Mouse (Mus musculus) limb, embryonic 13.5 days (tissue): Measurements from ENCODE around the gene Psmb5. TPM values are rescaled to one million over a fixed set of nuclear protein-coding genes. Genes with fewer than 3 reads are reported as not detected.

ENCODE experiments used
- ATAC-seq: fragments of 200-750 bp; cut with Nextera tagmentation; 2 replicates; pipeline ENCODE4 v1.8.0; 2017; ENCODE audit warnings: low read depth, moderate number of reproducible peaks, moderate TSS enrichment; ENCODE audit not compliant: low FRiP score
- H3K27ac ChIP-seq: fragments of 300-500 bp; sonication (generic); 2 replicates; pipeline ENCODE4 v1.5.1; 2015; ENCODE audit warnings: inconsistent platforms, mild to moderate bottlenecking, moderate library complexity
- H3K27me3 ChIP-seq: fragments of 300-500 bp; sonication (generic); 2 replicates; pipeline ENCODE4 v1.6.1; 2015; ENCODE audit warnings: mild to moderate bottlenecking, inconsistent platforms
- H3K36me3 ChIP-seq: fragments of 300-500 bp; sonication (generic); 2 replicates; pipeline ENCODE4 v1.6.1; 2015; ENCODE audit warnings: inconsistent platforms, mild to moderate bottlenecking, moderate library complexity
- H3K4me1 ChIP-seq: fragments of 300-500 bp; sonication (generic); 2 replicates; pipeline ENCODE4 v1.6.1; 2015; ENCODE audit warnings: inconsistent platforms
- H3K4me2 ChIP-seq: fragments of 300-500 bp; sonication (generic); replicated peaks from 2 replicates; pipeline ENCODE4 v1.6.1; 2015; ENCODE audit warnings: inconsistent platforms, mild to moderate bottlenecking, moderate library complexity
- H3K4me3 ChIP-seq: fragments of 300-500 bp; sonication (generic); 2 replicates; pipeline ENCODE4 v1.5.1; 2015; ENCODE audit warnings: moderate library complexity, mild to moderate bottlenecking, inconsistent platforms
- H3K9ac ChIP-seq: fragments of 300-500 bp; sonication (generic); 2 replicates; pipeline ENCODE4 v1.6.1; 2015; ENCODE audit warnings: mild to moderate bottlenecking, inconsistent platforms
- H3K9me3 ChIP-seq: fragments of 300-500 bp; sonication (generic); 2 replicates; pipeline ENCODE4 v1.6.1; 2016; ENCODE audit warnings: inconsistent platforms
- WGBS: fragments of 180-500 bp; shearing (Covaris S2); methylation state at CpG from one replicate; pipeline ENCODE4 v1.1.7; 2015; 5-methylcytosine and 5-hydroxymethylcytosine counted together
- polyA plus RNA-seq: library from polyadenylated mRNA; unstranded; fragments of >200 nt; fragmentation: Nextera tagmentation; extraction: Ambion mirVana; gene quantifications from 2 replicates; pipeline ENCODE4 v1.2.1, GENCODE M21; 2015

Gene Psmb5
- polyA plus RNA-seq, 1 experiment from 2014 or later = 394 TPM

DNA sequence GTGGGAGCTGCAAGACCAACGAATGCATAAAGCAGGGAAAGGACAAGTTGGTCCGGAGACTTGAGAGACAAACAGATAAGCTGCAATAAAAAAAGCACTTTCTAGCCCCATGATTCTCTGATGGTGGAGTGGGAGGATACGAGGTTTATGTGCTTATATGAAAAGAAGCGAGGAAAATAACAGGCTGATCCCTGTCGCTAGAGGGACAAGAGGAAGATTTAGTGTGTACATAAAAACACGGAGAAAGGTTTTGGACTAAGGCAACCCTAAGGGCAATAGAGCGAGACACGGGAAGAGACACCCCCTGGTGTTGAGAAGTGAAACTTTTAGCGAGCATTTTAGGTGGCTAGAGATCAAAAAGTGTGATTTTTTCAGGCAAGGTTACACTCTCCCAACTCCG, 39.8 kb downstream of the Psmb5 start:
- under 1% methylated on average over 10 of the region's 10 CpGs for WGBS
- H3K4me2 ChIP-seq = peak overlapping the region; percentile 91

DNA sequence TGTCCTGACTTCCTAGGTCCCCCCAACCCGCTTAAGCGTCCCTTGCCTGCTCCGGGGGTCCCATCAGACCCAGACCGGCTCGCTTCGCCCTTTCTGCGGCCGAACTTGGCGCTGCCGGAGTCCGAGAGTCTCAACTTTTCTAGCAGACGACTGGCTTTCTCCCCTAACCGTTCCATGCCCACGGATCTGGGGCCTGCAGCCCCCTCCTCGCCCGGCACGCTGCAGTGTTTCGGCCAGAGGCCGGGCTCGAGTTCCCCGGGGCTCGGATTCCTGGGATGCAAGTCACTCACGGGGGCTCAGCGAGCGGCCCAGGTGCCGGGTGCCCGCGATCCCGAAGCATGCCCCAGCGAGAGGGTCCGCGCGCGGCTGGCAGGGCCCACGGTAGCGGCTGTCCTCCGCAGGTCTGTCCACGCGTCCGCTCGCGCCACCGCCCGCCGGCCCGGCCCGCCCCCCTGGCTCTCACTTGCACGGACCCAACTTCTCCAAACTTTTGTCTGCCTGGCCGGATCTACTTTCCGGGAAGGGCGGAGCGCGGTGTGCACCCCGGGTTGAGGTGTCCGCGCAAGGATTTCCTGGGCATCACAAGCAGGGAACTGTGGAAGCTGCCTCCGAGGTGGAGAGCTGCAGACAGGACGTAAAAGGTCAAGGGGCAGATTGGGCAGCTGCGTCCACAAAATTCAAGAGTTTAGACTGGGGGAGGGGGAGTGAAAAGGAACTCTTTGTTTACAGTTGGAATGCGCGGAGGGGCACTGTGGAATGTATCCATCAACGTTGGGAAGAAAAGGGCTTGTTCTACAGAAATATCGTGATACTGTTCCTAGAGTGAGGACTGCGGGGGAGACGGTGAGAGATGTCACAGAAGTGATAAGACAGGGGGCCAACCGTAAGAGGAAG, 40.5 kb downstream of the Psmb5 start, which contains the start of gene Ajuba:
Gene Ajuba, minus strand, starts transcription at position 470 of the 894 bp plus-strand sequence.
- ATAC-seq = peak; percentile 75
- Histone ChIP-seq H3K27ac (peak within 1 kb of the TSS; percentile 95), H3K27me3 (no peaks in the 10 kb centered on the region), H3K4me3 (peak within 1 kb of the TSS; percentile 99), H3K9me3 (no peaks in the 10 kb centered on the region), H3K4me2 (peak within 1 kb of the TSS; percentile 91), H3K4me1 (peaks cover 36% of the 10 kb centered on the region), H3K9ac (peak within 1 kb of the TSS; percentile 99), H3K36me3 (peaks cover 14% of the 10 kb centered on the region)
- WGBS = under 1% methylated on average over 66 of the region's 66 CpGs

More for the DNA sequence above, 39.8 kb downstream of the Psmb5 start:
- H3K27ac ChIP-seq = peak overlapping the region; percentile 95
- H3K27me3 ChIP-seq = no peaks in the 10 kb centered on the region
- no peaks in the 10 kb centered on the region for H3K9me3 ChIP-seq
- peak; percentile 7; the same call in 1 of the 2 replicates for ATAC-seq
- peak overlapping the region; percentile 99 for H3K9ac ChIP-seq
- H3K4me1 ChIP-seq = peaks cover 29% of the 10 kb centered on the region
- peak overlapping the region; percentile 99 for H3K4me3 ChIP-seq
- H3K36me3 ChIP-seq = peaks cover 12% of the 10 kb centered on the region

DNA sequence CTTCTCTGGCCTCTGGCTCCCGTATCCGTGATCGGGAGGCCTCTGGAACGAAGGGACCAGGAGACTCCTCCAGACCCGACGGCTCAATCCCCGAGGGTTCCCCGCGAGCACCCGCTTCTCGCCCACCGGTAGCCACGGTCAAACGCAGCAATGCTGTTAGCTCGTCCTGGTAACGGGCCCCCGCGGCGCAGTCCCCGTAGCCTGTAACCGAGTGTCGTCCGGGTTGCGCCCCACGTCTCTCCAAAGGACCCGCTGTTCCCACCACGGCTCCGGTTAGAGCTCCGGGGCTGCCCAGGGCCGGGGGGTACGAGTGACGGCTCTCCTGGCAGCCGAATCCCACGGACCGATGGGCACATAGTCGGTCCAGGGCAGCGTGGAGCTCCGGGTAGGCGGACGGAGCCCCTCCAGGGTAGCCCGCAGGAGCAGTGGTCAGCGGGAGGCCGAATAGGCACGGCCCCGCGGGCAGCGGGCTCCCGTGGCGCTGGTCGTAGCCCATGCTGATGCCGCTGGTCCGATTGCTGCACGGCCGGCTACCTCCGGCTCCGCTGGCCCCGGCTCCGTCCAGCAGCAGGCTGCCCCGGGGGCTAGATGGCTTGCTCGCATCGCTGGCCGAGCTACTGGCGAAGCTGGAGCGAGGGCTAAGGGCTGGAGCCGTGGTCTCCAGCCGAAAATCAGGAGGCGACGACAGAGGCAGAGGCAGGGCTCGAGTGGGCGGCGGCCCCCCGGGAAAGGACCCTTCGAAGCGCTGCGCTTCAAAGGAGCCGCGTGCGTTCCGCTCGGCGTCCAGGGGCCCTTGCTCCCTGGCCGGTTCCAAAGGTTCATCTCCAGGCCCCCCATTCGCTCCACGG, 41.4 kb downstream of the Psmb5 start:
- ATAC-seq = no peak
- Histone ChIP-seq H3K36me3 (peaks cover 23% of the 10 kb centered on the region), H3K4me1 (peaks cover 41% of the 10 kb centered on the region), H3K9ac (peak overlapping the region; percentile 99), H3K4me2 (peak overlapping the region; percentile 91), H3K27me3 (no peaks in the 10 kb centered on the region), H3K4me3 (peak overlapping the region; percentile 99), H3K27ac (peak overlapping the region; percentile 95), H3K9me3 (no peaks in the 10 kb centered on the region)
- under 1% methylated on average over 83 of the region's 84 CpGs for WGBS

DNA sequence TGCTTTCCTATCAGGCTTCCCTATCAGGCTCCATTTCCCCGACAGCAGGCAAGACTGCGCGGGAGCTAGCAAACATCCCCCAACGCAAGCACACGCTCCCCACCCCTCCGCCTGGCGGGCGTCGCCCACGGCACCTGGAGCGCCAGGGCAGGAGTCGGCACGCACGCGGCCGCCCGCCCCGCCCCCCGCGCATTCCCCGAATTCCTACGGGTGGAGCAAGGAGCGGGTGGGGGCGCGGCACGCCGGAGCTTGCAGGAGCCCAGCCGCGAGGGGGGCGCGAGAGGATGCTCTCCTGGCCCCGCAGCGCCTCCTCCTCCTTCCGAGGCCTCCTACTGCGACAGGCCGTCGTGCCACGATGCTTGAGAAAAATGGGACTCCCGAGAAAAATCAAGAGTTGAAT, 42.2 kb downstream of the Psmb5 start:
- peak overlapping the region; percentile 99 for H3K9ac ChIP-seq
- ATAC-seq = peak; percentile 38
- peak overlapping the region; percentile 99 for H3K4me3 ChIP-seq
- H3K36me3 ChIP-seq = peaks cover 31% of the 10 kb centered on the region
- peak overlapping the region; percentile 95; the same call in 1 of the 2 replicates for H3K27ac ChIP-seq
- under 1% methylated on average over 39 of the region's 39 CpGs for WGBS
- no peaks in the 10 kb centered on the region for H3K9me3 ChIP-seq
- H3K4me1 ChIP-seq = peaks cover 41% of the 10 kb centered on the region
- peak overlapping the region; percentile 91 for H3K4me2 ChIP-seq
- no peaks in the 10 kb centered on the region for H3K27me3 ChIP-seq

DNA sequence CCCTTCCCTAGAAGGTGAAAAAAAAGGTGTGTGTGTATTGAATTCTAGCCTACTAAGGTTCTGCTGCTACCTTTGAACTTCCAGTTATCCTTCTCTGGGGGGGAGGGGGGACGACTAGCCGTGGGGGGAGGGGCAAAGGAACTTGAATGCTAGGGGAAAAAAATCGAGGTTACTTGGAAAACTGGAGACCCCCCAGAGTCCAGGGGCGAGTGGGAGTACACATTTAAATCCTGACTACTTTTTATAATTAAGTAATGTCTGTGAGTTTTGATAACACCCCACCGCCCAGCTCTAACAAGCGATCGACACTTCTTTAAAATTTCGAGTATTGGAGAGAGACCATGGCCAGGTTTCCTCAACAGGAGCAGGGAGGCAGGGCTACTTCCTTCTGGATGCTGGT, 42.8 kb downstream of the Psmb5 start:
- WGBS = 2% methylated on average over 8 of the region's 8 CpGs
- H3K4me3 ChIP-seq = peak overlapping the region; percentile 99
- H3K9me3 ChIP-seq = no peaks in the 10 kb centered on the region
- H3K9ac ChIP-seq = peak overlapping the region; percentile 99
- peaks cover 44% of the 10 kb centered on the region for H3K4me1 ChIP-seq
- ATAC-seq = no peak
- H3K4me2 ChIP-seq = peak overlapping the region; percentile 91
- H3K27me3 ChIP-seq = no peaks in the 10 kb centered on the region
- peaks cover 37% of the 10 kb centered on the region for H3K36me3 ChIP-seq
- H3K27ac ChIP-seq = peak overlapping the region; percentile 83; the same call in 1 of the 2 replicates

DNA sequence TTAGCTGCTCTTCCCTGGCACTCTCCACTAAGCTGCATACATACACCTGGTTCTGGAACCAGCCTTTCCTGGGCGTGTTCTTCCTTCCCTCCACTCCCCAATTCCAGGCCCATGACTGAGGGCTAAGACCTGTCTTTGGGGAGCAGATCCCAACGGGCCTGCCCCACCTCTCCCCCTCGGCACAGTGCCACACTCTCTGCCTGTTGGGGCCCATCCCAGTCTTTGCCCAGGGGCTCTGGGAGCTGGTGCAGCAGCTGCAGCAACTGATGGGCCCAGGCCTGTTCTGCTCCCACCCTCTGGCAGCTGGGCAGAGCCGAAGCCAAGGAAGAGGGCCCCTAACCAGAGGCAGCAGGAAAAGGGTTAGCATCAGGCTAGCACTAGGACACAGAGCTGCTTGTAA, 43.6 kb downstream of the Psmb5 start:
- 17% methylated on average over 4 of the region's 4 CpGs for WGBS
- Histone ChIP-seq H3K27me3 (no peaks in the 10 kb centered on the region), H3K9me3 (no peaks in the 10 kb centered on the region), H3K36me3 (peaks cover 44% of the 10 kb centered on the region), H3K27ac (peak overlapping the region; percentile 83), H3K4me2 (peak overlapping the region; percentile 91), H3K9ac (peak overlapping the region; percentile 99), H3K4me1 (peaks cover 44% of the 10 kb centered on the region), H3K4me3 (peak overlapping the region; percentile 99)
- no peak for ATAC-seq

DNA sequence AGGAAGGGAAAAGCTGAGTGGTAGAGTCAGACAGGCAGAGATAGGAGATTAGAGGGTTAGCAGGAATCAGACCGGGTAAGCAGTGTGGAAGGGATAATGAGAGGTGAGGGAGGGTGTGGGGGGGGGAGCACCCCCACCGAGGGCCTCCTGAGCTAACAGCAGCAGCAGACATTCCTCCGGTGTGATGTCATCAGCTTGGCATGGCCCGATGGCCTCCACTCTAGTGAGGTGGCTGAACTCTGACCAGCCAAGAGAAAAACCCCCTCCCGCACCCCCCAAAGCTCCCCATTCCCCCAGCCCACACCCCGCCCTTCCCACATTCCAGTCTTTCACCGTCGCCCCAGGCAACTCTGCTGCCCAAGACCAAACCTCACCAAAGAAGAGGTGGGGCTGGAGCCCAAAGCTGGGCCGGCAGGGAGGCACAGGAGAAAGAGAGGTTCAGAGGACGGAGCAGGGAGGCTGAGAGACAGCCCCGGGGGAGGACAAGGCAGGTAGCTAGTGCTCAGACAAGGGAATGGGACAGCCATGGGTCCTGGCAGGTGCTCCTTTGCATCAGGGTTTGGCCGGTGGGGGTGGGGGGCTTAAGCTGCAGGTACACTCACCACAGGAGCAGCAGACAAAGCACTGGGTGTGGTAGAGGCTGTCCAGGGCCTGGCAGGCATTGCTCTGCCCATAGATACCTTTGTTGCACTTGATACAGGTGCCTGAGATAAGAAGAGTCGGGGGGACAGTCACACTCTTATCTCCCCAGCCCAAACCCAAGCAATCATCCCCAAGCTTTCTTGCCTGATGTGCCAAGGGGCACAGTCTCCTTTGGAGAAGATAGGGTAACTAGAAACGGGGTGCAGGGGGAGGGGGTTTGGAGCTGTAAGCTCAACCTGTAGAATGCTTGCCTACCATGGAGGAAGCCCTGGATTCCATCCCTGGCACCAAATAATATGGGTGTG, 44.8 kb downstream of the Psmb5 start:
- ATAC-seq = no peak
- no peaks in the 10 kb centered on the region for H3K9me3 ChIP-seq
- 16% methylated on average over 14 of the region's 14 CpGs for WGBS
- H3K4me3 ChIP-seq = peak overlapping the region; percentile 99
- H3K9ac ChIP-seq = peak overlapping the region; percentile 99
- peak overlapping the region; percentile 83 for H3K27ac ChIP-seq
- peaks cover 55% of the 10 kb centered on the region for H3K36me3 ChIP-seq
- peaks cover 37% of the 10 kb centered on the region for H3K4me1 ChIP-seq
- no peaks in the 10 kb centered on the region for H3K27me3 ChIP-seq
- peak overlapping the region; percentile 91 for H3K4me2 ChIP-seq

DNA sequence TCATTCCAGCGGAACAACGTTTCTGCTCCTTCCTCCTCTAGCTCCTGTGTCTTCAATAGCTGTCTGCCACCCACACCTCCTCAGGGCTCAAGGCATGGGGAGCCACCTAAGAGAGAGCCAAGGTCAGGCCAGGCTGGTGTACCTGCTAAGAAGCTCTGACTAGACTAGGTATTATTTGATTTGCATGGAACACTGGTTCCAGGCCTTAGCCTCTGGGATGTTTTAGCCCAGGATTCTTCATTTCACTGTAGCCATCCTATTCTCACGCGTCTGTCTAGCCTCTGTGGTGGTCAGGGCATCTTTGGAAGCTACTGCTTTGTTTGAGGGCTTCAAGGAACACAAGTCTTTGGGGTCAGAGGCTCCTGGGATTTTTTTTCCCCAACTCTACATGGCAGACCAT, 45.7 kb downstream of the Psmb5 start:
- Histone ChIP-seq H3K4me2 (peak overlapping the region; percentile 91), H3K9me3 (no peaks in the 10 kb centered on the region), H3K27me3 (no peaks in the 10 kb centered on the region), H3K9ac (peak overlapping the region; percentile 99; the same call in 1 of the 2 replicates), H3K36me3 (peaks cover 65% of the 10 kb centered on the region), H3K4me3 (peak overlapping the region; percentile 99; the same call in 1 of the 2 replicates), H3K27ac (peak overlapping the region; percentile 79), H3K4me1 (peaks cover 37% of the 10 kb centered on the region)
- 67% methylated on average over 4 of the region's 4 CpGs for WGBS
- ATAC-seq = no peak

DNA sequence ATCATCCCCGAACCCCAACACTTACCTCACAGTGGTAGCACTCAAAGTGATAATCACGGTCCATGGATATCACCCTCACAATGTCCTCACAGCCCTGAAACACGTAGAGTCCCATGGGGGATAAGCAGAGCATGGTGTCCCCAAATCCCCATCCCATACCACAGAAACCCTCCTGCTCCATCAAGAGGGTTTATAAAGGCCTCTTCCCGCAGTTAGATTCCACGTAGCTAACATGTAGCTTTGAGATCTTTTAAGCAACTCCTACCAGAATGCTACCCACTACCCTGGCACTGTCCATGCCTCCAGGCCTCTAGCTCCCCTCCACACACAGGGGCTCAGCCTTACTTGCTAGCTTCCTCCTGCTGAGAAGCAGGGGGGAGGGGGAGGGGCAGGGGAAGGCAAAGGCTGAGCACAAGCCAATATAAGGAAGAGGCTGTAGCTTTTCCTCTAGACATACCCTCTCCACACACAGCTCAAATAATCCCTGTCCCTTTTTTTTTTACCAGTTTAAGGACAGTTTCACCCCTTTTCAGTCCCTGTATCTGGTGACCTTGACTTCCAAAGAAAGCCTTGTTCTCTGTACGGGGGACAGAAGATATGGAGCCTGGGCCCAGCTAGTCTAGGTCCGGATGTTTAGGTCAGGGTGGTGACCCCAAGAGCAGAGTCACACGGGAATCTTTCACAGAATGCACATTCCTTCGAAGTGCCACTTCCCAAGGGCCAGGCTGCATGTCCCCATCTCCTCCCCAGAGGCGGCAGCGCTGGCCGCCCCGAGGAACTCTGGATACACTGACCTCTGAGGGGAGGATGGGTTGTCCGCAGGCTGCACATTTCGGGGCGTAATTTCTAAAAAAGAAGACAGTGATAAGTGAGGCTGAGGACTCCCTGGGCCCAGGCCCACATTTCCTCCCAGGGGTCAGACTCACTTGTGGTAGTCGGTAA, 48.1 kb downstream of the Psmb5 start:
- WGBS = 71% methylated on average over 17 of the region's 17 CpGs
- H3K4me2 ChIP-seq = no peak overlapping the region
- no peak overlapping the region for H3K27ac ChIP-seq

DNA sequence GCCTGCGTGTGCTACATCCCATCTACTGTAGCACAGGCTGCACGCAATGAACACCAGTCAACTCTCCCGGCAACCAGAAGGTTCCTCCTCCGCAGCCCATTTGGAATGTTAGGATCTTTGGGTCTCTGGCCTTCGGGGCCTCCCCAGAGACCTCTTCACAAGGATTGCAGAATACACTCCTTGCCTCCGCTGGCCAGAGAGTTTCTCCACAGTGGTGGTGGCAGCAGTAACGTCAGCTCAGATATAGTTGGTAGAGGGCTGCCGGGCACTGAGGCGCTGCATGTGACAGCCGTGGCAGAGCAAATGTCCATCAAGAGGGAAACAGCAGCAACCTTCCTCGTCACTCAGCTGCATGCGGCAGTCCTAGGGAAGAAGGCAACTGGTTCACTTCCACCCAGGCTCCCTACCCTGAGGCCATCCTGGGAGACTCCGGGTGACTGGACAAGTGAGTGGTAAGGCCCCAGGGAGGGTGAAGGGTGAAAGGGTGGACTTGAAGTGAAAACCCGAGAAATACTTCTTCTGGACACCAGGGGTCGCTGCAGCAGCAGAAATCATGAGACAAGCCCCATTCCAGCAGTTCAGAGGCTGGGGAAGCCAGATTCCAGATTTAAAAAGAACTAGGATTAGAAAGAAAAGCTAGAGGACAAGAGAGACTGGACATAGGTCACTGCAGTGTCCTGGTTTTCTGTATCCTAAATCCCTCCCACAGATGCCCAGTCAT, 49.0 kb downstream of the Psmb5 start:
- H3K4me3 ChIP-seq = no peak overlapping the region
- WGBS = 75% methylated on average over 15 of the region's 15 CpGs
- H3K9ac ChIP-seq = no peak overlapping the region
- H3K4me2 ChIP-seq = no peak overlapping the region
- peaks cover 23% of the 10 kb centered on the region for H3K4me1 ChIP-seq
- ATAC-seq = peak; percentile 3; the same call in 1 of the 2 replicates
- no peak overlapping the region for H3K27ac ChIP-seq
- no peaks in the 10 kb centered on the region for H3K9me3 ChIP-seq
- peaks cover 73% of the 10 kb centered on the region for H3K36me3 ChIP-seq
- H3K27me3 ChIP-seq = no peaks in the 10 kb centered on the region

More for the DNA sequence above, 48.1 kb downstream of the Psmb5 start:
- Histone ChIP-seq H3K9me3 (no peaks in the 10 kb centered on the region), H3K36me3 (peaks cover 76% of the 10 kb centered on the region), H3K9ac (no peak overlapping the region), H3K4me3 (no peak overlapping the region), H3K4me1 (peaks cover 32% of the 10 kb centered on the region), H3K27me3 (no peaks in the 10 kb centered on the region)
- ATAC-seq = no peak
